Mouse (Mus musculus) left cerebral cortex, adult 2 months (tissue): ENCODE results near the gene Mapkapk3. TPM values are rescaled to one million over a fixed set of nuclear protein-coding genes. Genes with fewer than 3 reads are reported as not detected.
A peak's percentile ranks its signal among the peaks of the same experiment; 100 is the strongest.

Source experiments
- DNase-seq, 2 experiments: peaks; one replicate each; pipeline ENCODE4 v3.0.0; 2021 to 2022; ENCODE audit warnings: low spot score in 2 of 2, mixed read lengths in 1 of 2; ENCODE audit errors: extremely low spot score in 1 of 2
- H3K27ac ChIP-seq: fragments of 200-600 bp; 2 replicates; pipeline ENCODE4 v1.8.1; 2022
- H3K4me3 ChIP-seq: fragments of 200-600 bp; 2 replicates; pipeline ENCODE4 v1.8.1; 2022
- CTCF ChIP-seq: fragments of 200-600 bp; IDR thresholded peaks from 2 replicates; pipeline ENCODE4 v1.8.1; 2022; ENCODE audit warnings: antibody characterized with exemption, mild to moderate bottlenecking, moderate library complexity
- intact Hi-C: fragments of 180-260 bp; cut with DNase I; formaldehyde crosslinking; loops from one replicate; pipeline ENCODE4 v1.15.1; 2025
- total RNA-seq, 2 experiments: library from RNA; stranded (reverse); gene quantifications; 2 replicates each; pipeline ENCODE4 v1.2.3; 2021

The Mapkapk3 gene
- total RNA-seq, 2 experiments from 2014 or later = 3.4 to 3.5 TPM

DNA sequence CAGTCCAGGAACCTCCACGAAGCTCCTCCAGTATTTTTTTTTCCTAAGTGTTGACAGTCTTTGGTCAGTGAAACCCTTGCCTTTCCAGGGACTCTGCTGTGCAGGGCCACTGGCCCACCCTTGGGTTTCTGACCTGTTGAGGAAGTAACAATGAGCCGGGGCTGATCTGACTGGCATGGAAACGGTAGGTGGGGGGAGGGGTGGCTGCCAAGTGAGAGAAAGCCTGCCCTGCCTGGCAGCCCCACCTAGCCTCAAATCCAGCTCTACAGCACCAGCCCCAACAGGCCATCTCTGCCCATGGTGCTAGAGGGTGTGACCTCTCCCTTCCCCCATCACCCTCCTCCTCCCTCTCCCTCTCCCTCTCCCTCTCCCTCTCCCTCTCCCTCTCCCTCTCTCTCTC is 4.7 kb downstream of the Mapkapk3 start:
- no peak for DNase-seq
- intact Hi-C loops = no loop called here
- no peak overlapping the region for H3K27ac ChIP-seq
- no peak for TF ChIP-seq CTCF
- no peak overlapping the region for H3K4me3 ChIP-seq

DNA sequence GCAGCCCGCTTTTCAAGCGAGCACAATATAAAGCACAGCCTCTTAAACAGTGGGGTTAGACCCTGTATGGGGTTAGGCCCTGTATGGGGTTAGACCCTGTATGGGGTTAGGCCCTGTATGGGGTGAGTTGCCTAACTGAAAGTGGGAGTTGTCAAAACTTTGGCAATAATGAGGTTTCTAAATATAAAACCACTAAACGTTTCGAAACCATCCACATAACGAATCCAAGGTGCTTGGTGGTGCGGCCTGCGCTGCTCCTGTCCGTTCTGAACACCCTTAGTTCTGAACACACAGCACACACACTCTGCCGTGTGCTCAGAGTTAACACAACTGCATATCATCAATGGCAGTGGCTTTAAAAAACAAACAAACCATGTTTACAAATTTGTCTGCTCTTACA is 6.7 kb downstream of the Mapkapk3 start:
- DNase-seq = no peak
- intact Hi-C loops = no loop called here
- TF ChIP-seq CTCF = no peak
- Histone ChIP-seq H3K27ac (no peak overlapping the region), H3K4me3 (no peak overlapping the region)

DNA sequence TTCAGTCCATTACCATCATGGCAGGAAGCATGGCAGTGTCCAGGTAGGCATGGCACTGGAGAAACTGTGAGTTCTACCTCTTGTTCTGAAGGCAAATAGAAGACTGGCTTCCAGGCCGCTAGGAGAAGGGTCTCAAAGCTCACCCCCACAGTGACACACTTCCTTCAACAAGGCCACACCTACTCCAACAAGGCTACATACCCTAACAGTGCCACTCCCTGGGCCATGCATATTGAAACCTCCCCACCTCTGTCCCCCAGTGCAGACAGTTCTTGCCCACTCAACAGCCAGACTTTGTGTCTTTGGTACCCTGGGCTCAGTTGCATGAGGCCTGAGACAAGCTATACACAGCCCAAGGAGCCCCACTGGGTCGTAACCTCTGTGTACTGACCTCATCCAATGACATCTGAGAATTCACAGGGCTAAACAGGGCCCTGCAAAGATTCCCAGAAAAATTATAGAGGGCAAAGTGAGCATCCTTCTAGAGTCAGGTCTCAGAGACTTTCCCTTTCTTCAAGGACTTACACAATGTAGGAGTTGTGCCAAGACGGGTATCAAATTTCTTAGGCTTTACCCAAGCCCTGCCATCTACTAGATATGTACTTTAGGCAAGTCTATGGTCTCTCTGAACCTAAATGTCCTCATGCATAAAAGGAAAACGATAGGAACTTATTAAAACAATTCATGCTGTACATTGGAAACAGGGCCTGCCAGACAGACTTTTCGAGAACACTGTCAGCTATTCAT is 8.3 kb downstream of the Mapkapk3 start:
- intact Hi-C loops = no loop called here
- no peak overlapping the region for H3K27ac ChIP-seq
- TF ChIP-seq CTCF = no peak

DNA sequence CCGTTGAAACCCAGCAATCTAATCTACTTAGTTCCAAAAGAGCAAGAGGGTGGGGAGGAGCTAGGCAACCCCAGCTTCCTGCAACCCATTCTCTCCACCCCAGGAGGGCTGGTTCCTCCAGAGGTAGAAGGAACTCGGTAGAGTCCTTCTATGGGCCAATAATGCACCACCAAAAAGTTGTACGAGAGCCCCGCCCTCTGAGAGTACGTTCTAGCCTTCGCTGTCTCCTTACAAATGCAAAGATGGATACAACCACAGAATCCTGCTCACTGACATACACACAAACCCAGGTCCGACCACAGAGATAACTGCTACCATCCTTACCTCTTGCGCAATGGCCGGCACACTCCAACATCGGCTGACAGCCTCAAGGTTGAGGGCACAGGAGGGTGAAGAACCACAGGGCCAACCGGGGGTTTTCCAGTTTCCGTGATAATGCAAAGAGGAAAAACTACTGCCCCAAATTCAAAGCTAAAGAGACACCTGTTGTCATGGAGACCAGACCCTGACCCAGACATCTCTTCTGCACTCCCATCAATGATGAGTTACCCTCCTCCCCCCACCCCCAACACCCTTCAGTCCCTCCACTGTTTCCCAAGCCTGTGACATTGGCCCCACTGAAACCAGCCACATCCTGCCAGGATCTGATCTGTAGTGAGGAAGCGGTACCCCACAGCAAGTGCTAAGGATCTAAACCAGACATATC is 9.2 kb downstream of the Mapkapk3 start:
- Histone ChIP-seq H3K4me3 (no peak overlapping the region), H3K27ac (no peak overlapping the region)
- no peak for DNase-seq
- no peak for TF ChIP-seq CTCF
- intact Hi-C loops = no loop called here

More for the DNA sequence above, 8.3 kb downstream of the Mapkapk3 start:
- H3K4me3 ChIP-seq = no peak overlapping the region
- DNase-seq = no peak

DNA sequence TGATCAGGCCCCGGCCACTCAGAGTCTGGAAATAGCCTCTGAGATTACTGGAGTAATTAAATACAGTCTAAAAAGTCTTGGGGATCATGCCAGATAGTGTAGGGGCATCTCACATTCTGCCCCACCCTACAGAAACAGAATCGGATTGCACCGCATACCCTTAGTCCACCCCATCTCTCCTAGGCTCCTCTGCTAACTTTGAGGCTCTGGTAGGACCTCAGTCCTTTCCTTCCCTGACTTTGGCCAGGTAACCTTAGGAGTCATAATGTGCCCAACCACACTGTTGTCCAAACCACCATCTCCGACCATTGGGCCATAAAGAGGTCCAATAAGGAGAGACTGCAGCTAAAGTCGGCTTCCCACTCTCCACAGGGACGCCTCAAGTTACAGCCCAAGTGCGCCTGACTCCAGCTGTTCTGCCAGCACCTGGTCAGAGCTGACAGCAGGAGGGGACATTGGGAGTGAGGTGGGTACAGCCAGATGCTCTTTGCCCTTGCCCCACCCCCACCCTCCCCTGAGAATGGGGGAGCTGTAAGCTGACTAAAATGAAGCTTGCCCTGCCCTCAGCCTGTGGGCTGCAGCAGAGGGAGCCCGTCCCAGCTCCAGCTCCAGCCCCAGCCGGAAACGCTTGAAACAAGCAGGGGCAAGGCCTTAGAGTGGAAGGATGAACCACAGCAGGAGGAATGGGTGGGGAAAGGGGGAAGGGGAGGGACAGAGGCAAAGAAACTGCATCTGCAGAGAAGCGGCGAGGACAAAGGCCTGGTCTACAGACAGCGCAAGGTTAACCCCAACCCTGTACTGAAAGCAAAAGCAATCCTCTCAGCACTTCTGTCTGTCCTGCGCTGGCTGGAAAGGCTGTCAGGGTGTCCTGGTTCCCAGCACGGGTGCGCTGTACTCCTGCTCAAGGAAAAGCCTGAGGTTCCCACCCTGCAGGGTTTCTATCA is 10.0 kb downstream of the Mapkapk3 start:
- no peak for TF ChIP-seq CTCF

DNA sequence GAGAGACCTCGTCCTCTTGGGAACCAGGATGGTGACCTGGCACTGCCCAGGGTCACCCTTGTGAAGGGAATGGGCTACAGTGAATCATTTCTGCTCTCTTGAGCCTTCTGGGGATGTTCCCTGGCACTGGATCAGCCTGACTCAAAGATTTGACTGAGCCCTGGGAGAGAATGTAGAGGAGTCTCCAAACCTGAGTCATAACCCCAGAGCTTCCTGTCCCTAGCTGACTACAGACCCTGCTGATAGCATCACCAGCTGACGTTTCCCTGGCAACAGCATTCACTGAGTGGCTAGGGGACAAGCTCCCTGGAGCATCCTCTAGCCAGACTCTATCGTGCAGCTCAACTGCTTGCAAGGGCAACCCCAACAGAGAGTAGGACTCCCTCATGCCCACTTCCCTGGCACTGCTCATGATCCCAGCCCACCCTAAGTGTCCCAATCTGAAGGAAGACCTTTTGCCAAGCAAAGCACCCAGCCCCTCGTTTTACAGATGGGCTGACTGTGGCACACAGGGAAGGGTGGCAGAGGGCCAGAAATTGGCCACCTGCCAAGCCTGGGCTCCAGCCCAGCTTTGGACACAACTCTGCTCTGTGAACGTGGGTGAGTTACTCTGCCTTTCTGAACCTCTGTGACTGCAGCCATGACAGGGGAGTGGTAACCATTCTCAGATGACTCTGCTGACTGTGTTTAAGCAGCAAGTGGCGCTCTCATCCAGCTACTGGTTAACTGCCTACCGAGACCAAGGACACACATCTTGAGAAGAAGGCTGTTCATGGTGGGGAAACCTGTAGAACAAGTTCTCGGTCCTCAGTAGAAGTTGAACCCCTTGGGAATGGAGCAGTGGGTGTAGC is 10.9 kb downstream of the Mapkapk3 start:
- intact Hi-C loops = loop anchor here (5.0 kb wide), 1 partner anchor 111 kb away; no protein-coding TSS in a partner anchor
- Histone ChIP-seq H3K27ac (no peak overlapping the region), H3K4me3 (no peak overlapping the region)
- DNase-seq = no peak
- no peak for TF ChIP-seq CTCF

More for the DNA sequence above, 10.0 kb downstream of the Mapkapk3 start:
- Histone ChIP-seq H3K4me3 (no peak overlapping the region), H3K27ac (no peak overlapping the region)
- no peak for DNase-seq
- intact Hi-C loops = loop anchor here (5.0 kb wide), 1 partner anchor 112 kb away; no protein-coding TSS in a partner anchor

DNA sequence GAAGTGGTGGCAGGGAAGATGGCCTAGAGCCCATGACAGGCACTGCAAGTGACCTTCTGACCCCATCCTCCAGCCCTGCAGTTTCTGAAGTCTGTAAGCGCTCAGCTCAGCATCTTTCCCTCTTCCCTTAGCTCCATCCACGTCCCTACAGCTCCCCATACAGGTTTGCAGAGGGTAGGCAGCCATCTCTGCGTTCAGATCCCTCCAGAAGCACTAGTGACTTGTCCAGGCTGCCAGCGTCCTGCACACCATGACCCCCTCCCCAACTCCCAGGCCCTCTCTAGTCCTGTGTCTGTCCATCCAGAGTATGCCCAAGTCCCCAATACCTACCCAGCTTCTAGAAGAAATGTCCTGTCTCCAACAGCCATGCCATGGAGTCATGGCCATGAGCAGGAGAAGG is 11.6 kb downstream of the Mapkapk3 start:
- peak; percentile 68 for TF ChIP-seq CTCF
- intact Hi-C loops = loop anchor here (5.0 kb wide), 1 partner anchor 111 kb away; no protein-coding TSS in a partner anchor
- H3K4me3 ChIP-seq = no peak overlapping the region
- H3K27ac ChIP-seq = no peak overlapping the region
- no peak for DNase-seq

DNA sequence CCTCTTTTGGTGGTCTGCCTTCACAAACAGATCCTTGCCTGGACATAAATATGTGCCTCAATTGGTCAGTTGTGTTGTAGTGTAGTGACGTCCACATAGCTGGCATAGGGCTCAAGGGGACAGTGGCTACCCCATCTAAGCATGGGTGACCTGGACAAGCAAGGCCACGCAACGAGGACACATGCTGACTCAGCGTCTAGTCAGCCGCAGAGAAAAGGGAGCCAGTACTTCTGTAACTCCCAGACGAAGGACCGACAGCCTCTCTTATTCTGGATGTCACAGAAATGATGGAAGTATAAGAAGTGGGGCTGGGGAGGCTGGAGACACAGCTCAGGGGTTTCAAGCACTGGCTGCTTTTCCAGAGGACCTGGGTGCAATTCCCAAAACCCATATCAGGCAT is 12.1 kb downstream of the Mapkapk3 start:
- intact Hi-C loops = loop anchor here (5.0 kb wide), 1 partner anchor 110 kb away; no protein-coding TSS in a partner anchor
- DNase-seq = no peak
- no peak overlapping the region for H3K27ac ChIP-seq
- TF ChIP-seq CTCF = no peak
- H3K4me3 ChIP-seq = no peak overlapping the region

DNA sequence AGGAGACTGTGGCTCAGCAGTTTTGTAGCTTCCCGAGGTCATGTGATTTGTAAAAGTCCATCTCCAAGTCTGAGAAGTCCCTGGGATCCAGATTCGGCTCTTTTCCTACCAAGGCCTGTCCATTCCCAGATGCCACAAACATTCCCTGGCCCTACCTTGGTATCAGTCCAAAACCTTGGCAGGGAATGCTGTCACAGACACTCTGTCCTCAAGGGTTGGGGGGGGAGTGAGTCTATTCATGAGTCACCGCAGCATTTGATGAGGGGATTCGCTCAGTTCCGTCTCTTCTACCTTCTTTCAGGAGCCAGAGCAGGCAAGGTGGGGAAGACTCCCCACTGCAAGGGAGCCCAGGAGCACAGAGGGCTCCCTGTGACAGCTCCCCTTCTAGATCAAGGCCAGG is 14.0 kb downstream of the Mapkapk3 start:
- intact Hi-C loops = loop anchor here (5.0 kb wide), 1 partner anchor 108 kb away; no protein-coding TSS in a partner anchor
- H3K4me3 ChIP-seq = no peak overlapping the region
- TF ChIP-seq CTCF = no peak
- H3K27ac ChIP-seq = no peak overlapping the region
- no peak for DNase-seq

DNA sequence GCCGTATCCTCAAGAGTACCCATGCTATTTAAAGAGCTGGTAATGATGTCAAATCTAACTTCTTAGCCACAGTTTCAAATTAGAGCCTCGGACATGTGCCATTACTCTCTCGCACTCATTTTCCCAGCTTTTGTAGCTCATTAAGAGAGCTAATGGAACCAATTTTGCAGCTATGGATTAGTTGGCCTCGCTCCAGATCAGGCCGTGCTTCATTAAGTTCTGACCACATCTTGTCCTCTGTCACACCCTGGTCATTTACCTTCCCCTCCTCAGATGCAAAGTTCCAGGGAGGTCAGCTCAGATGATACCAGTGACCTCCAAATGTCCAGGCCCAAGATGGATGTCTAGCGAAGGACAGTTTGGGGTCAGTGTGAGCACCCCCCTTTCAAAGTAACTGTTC is 14.9 kb downstream of the Mapkapk3 start:
- no peak for DNase-seq
- intact Hi-C loops = loop anchor here (5.0 kb wide), 1 partner anchor 107 kb away; no protein-coding TSS in a partner anchor
- H3K4me3 ChIP-seq = no peak overlapping the region
- no peak overlapping the region for H3K27ac ChIP-seq
- TF ChIP-seq CTCF = no peak

DNA sequence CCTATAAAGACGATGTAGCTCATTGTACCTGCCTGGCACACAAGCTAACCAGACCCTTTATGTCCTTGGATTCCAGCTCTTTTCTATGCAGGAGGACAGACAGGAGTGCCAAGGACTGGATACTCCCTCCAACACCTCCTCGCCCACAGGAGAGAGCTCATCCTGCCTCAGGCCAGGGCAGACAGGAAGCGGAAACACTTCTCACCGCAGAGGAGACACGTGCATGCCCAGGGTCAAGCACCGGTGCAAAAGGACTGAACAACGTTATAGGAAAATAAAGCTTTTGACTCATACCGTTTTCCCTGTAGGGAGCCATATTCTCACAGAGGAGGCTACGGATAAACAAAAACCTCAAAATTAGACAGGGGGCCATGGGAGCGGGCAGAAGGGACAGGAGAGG is 16.5 kb downstream of the Mapkapk3 start:
- no peak overlapping the region for H3K27ac ChIP-seq
- intact Hi-C loops = no loop called here
- no peak overlapping the region for H3K4me3 ChIP-seq
- no peak for TF ChIP-seq CTCF
- no peak for DNase-seq
